Mouse (Mus musculus) intestine, embryonic 16.5 days (tissue): Measurements from ENCODE around the gene Cited2. TPM values are rescaled to one million over a fixed set of nuclear protein-coding genes. Genes with fewer than 3 reads are reported as not detected.
A peak's percentile ranks its signal among the peaks of the same experiment; 100 is the strongest.

Experiments
- ATAC-seq: fragments of 200-750 bp; cut with Nextera tagmentation; 2 replicates; pipeline ENCODE4 v1.8.0; 2017; ENCODE audit warnings: moderate TSS enrichment, moderate library complexity
- H3K27ac ChIP-seq: fragments of 300-500 bp; sonication (generic); 2 replicates; pipeline ENCODE4 v1.5.1; 2014; ENCODE audit warnings: mild to moderate bottlenecking, low read length
- H3K27me3 ChIP-seq: fragments of 300-500 bp; sonication (generic); replicated peaks from 2 replicates; pipeline ENCODE4 v1.6.1; 2014; ENCODE audit warnings: low read length, control low read depth, mixed read lengths; ENCODE audit not compliant: control insufficient read depth, insufficient read depth
- H3K36me3 ChIP-seq: fragments of 300-500 bp; sonication (generic); 2 replicates; pipeline ENCODE4 v1.6.1; 2014; ENCODE audit warnings: low read length, control low read depth; ENCODE audit not compliant: control insufficient read depth, insufficient read depth
- H3K4me1 ChIP-seq: fragments of 300-500 bp; sonication (generic); 2 replicates; pipeline ENCODE4 v1.6.1; 2014; ENCODE audit warnings: low read length, control low read depth, mixed read lengths; ENCODE audit not compliant: control insufficient read depth, insufficient read depth
- H3K4me2 ChIP-seq: fragments of 300-500 bp; sonication (generic); 2 replicates; pipeline ENCODE4 v1.6.1; 2014; ENCODE audit warnings: low read depth, low read length, control low read depth
- H3K4me3 ChIP-seq: fragments of 300-500 bp; sonication (generic); 2 replicates; pipeline ENCODE4 v1.5.1; 2014; ENCODE audit warnings: mild to moderate bottlenecking, low read length
- H3K9ac ChIP-seq: fragments of 300-500 bp; sonication (generic); 2 replicates; pipeline ENCODE4 v1.6.1; 2014; ENCODE audit warnings: low read depth, low read length
- H3K9me3 ChIP-seq: fragments of 300-500 bp; sonication (generic); 2 replicates; pipeline ENCODE4 v1.6.1; 2016; ENCODE audit warnings: low read length, control low read depth; ENCODE audit not compliant: control insufficient read depth
- WGBS: fragments of 180-500 bp; shearing (Covaris S2); extraction: QIAGEN DNeasy Blood & Tissue Kit; methylation state at CpG from one replicate; pipeline ENCODE4 v1.1.7; 2014; 5-methylcytosine and 5-hydroxymethylcytosine counted together
- polyA plus RNA-seq: library from polyadenylated mRNA; unstranded; fragments of >200 nt; fragmentation: Nextera tagmentation; extraction: Ambion mirVana; gene quantifications from 2 replicates; pipeline ENCODE4 v1.2.1, GENCODE M21; 2015

Cited2 gene
- polyA plus RNA-seq, 1 experiment from 2014 or later, result 21.8 TPM

GRCm38 (mm10) chr10:17722158-17722557, 860 bp upstream of the Cited2 start:
- Histone ChIP-seq H3K27me3 (no peaks in the 10 kb centered on the region), H3K9me3 (no peaks in the 10 kb centered on the region), H3K4me3 (peak overlapping the region; percentile 95), H3K27ac (peak overlapping the region; percentile 99), H3K36me3 (no peaks in the 10 kb centered on the region), H3K4me1 (peaks cover 14% of the 10 kb centered on the region), H3K4me2 (peak overlapping the region; percentile 87), H3K9ac (peak overlapping the region; percentile 90)
- peak; percentile 80 for ATAC-seq
- WGBS, result under 1% methylated on average over 24 of the region's 24 CpGs

- Histone ChIP-seq H3K36me3 (no peaks in the 10 kb centered on the region), H3K4me1 (peaks cover 19% of the 10 kb centered on the region), H3K4me2 (peak overlapping the region; percentile 65), H3K27ac (peak overlapping the region; percentile 99), H3K4me3 (peak overlapping the region; percentile 95), H3K9ac (peak overlapping the region; percentile 96), H3K9me3 (no peaks in the 10 kb centered on the region), H3K27me3 (no peaks in the 10 kb centered on the region)
- whole genome bisulfite sequencing, result 0% methylated on average over 30 of the region's 30 CpGs
- ATAC-seq, result peak; percentile 57
These were observed 413 bp downstream of the Cited2 start for GRCm38 (mm10) chr10:17723421-17723841.

DNA sequence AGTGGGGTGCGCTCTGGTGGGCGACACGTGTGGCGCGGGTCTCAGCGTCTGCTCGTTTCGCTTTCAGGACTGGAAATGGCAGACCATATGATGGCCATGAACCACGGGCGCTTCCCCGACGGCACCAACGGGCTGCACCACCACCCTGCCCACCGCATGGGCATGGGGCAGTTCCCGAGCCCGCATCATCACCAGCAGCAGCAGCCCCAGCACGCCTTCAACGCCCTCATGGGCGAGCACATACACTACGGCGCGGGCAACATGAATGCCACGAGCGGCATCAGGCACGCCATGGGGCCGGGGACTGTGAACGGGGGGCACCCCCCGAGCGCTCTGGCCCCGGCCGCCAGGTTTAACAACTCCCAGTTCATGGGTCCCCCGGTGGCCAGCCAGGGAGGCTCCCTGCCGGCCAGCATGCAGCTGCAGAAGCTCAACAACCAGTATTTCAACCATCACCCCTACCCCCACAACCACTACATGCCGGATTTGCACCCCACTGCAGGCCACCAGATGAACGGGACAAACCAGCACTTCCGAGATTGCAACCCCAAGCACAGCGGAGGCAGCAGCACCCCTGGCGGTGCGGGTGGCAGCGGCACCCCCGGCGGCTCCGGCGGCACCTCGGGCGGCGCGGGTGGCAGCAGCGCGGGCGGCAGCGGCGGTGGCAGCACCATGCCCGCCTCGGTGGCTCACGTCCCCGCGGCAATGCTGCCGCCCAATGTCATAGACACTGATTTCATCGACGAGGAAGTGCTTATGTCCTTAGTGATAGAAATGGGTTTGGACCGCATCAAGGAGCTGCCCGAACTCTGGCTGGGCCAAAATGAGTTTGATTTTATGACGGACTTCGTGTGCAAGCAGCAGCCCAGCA, 1.1 kb downstream of the Cited2 start:
- Histone ChIP-seq H3K36me3 (no peaks in the 10 kb centered on the region), H3K4me2 (peak overlapping the region; percentile 65), H3K27ac (peak overlapping the region; percentile 99), H3K27me3 (no peaks in the 10 kb centered on the region), H3K9ac (peak overlapping the region; percentile 96), H3K9me3 (no peaks in the 10 kb centered on the region), H3K4me3 (peak overlapping the region; percentile 95), H3K4me1 (peaks cover 19% of the 10 kb centered on the region)
- peak; percentile 12 for ATAC-seq
- under 1% methylated on average over 63 of the region's 65 CpGs for WGBS

GRCm38 (mm10) chr10:17725037-17725584, 2.1 kb downstream of the Cited2 start:
- Histone ChIP-seq H3K4me3 (peak overlapping the region; percentile 95), H3K27me3 (no peaks in the 10 kb centered on the region), H3K9me3 (no peaks in the 10 kb centered on the region), H3K27ac (no peak overlapping the region), H3K36me3 (no peaks in the 10 kb centered on the region), H3K9ac (peak overlapping the region; percentile 57), H3K4me1 (peaks cover 19% of the 10 kb centered on the region), H3K4me2 (peak overlapping the region; percentile 61)
- 17% methylated on average over 8 of the region's 8 CpGs for WGBS
- ATAC-seq, result no peak

GRCm38 (mm10) chr10:17725644-17726372, 2.8 kb downstream of the Cited2 start:
- Histone ChIP-seq H3K36me3 (no peaks in the 10 kb centered on the region), H3K4me1 (peaks cover 19% of the 10 kb centered on the region), H3K4me2 (peak overlapping the region; percentile 50), H3K9me3 (no peaks in the 10 kb centered on the region), H3K4me3 (peak overlapping the region; percentile 26), H3K27ac (peak overlapping the region; percentile 49), H3K27me3 (no peaks in the 10 kb centered on the region), H3K9ac (peak overlapping the region; percentile 58)
- WGBS, result 51% methylated on average over 7 of the region's 7 CpGs
- no peak for ATAC-seq

- no peaks in the 10 kb centered on the region for H3K9me3 ChIP-seq
- H3K9ac ChIP-seq, result peak overlapping the region; percentile 58
- H3K36me3 ChIP-seq, result no peaks in the 10 kb centered on the region
- no peak for ATAC-seq
- H3K4me1 ChIP-seq, result peaks cover 19% of the 10 kb centered on the region
- H3K4me2 ChIP-seq, result peak overlapping the region; percentile 50
- H3K27me3 ChIP-seq, result no peaks in the 10 kb centered on the region
- peak overlapping the region; percentile 49 for H3K27ac ChIP-seq
- H3K4me3 ChIP-seq, result peak overlapping the region; percentile 26
- WGBS, result 64% methylated on average over 2 of the region's 2 CpGs
These were observed 3.3 kb downstream of the Cited2 start for GRCm38 (mm10) chr10:17726373-17726720.

DNA sequence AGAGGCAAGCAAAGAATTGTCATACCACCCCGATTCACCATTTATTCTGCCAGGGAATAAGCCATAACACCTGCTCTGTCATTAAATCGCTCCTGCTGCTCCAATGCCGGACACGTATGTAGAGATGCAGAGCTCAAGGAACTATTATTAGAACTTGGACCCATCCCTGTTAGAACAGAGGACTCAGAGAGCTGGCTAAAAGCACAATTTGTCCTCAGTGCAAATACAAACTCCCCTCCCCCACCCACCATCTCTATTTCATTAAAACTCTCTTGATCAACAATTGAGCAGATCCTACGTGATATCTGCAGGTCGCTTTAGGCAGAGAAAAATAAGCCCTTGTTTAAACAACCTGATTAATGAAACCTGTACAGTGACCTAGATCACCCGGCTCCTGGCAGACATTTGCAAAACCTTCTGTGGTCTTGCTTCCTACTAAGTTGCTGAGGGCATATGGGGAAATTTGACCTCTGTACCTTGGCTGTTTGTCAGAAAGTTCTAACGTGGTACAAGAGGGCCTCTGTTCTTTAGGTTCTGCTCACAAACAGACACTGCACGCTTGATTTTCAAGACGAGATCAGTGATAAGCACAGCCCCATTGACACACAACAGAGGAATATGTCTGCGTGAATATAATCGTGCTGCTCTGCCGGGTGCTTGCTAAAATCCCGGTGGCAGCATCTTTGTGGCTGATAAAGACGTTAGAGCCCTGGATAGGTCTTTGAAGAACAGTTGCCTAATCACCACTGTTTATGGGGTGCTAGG, 4.3 kb downstream of the Cited2 start:
- Histone ChIP-seq H3K36me3 (no peaks in the 10 kb centered on the region), H3K27ac (peak overlapping the region; percentile 87), H3K4me3 (peak overlapping the region; percentile 18; the same call in 1 of the 2 replicates), H3K4me1 (peaks cover 19% of the 10 kb centered on the region), H3K9ac (peak overlapping the region; percentile 37; the same call in 1 of the 2 replicates), H3K27me3 (no peaks in the 10 kb centered on the region), H3K4me2 (peak overlapping the region; percentile 50), H3K9me3 (no peaks in the 10 kb centered on the region)
- WGBS, result 12% methylated on average over 15 of the region's 15 CpGs
- ATAC-seq, result peak; percentile 39

DNA sequence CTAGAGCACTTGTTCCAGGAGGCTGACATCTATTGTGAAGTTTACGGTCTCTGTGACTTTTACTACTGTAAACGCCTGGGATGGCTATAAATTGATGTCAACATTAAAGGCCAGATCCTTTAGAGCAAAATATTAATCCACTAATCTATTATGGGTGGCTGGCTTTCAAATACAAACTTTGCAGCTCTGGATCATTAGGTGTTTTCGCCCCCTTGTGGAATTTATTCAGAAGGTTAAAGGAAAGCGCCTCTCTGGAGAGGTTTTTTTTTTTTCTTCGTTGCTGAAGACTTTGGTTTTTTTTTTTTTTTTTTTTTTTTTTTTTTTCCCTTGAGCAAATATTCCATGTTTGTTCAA, 4.9 kb downstream of the Cited2 start:
- H3K9me3 ChIP-seq, result no peaks in the 10 kb centered on the region
- 3% methylated on average over 5 of the region's 5 CpGs for WGBS
- H3K4me2 ChIP-seq, result peak overlapping the region; percentile 50
- no peaks in the 10 kb centered on the region for H3K36me3 ChIP-seq
- no peaks in the 10 kb centered on the region for H3K27me3 ChIP-seq
- peak overlapping the region; percentile 18; the same call in 1 of the 2 replicates for H3K4me3 ChIP-seq
- ATAC-seq, result peak; percentile 12; the same call in 1 of the 2 replicates
- peaks cover 19% of the 10 kb centered on the region for H3K4me1 ChIP-seq
- peak overlapping the region; percentile 87 for H3K27ac ChIP-seq
- no peak overlapping the region; the same call in 1 of the 2 replicates for H3K9ac ChIP-seq
